Mouse (Mus musculus) adrenal gland, adult 2 months (tissue): ENCODE results near the gene Smyd5. TPM values are rescaled to one million over a fixed set of nuclear protein-coding genes. Genes with fewer than 3 reads are reported as not detected.
"Not testable (repeated sequence)": the region's sequence is repeated elsewhere in the genome, so short reads cannot be mapped to it uniquely, and the experiment has no call there.

Source experiments
- DNase-seq: peaks from one replicate; pipeline ENCODE4 v3.0.0; 2021
- polyA plus RNA-seq: library from polyadenylated mRNA; depleted of rRNA; stranded (reverse); fragments of >200 nt; gene quantifications from 2 replicates; pipeline ENCODE4 v1.2.3, GENCODE M21; 2012
- total RNA-seq, 2 experiments: library from RNA; stranded (reverse); gene quantifications; 2 replicates each; pipeline ENCODE4 v1.2.3; 2021

The Smyd5 gene
- total and polyA plus RNA-seq, 3 experiments, result 23.0 to 36.3 (median 33.1) TPM

- DNase-seq, result no peak
Measured at GRCm38 (mm10) chr6:85447351-85447750, 15.6 kb downstream of the Smyd5 start.

DNA sequence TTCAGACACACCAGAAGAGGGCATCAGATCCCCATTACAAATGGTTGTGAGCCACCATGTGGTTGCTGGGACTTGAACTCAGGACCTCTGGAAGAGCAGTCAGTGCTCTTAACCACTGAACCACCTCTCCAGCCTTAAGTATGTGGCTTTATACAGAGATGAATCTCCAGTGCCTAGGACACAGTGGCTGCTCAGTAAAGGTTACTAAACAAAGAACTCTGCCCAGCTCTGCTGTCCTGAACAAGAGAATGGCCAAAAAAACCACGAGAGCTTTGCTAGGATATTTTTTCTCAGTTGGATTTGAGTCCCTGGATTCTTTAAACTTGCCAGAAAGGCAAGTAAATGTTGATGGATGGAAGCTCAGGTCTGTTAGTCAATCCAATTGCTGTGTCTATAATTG lies 18.4 kb downstream of the Smyd5 start:
- DNase-seq, result not testable (repeated sequence)

GRCm38 (mm10) chr6:85450697-85451663 lies 19.2 kb downstream of the Smyd5 start, which contains the start of gene Cct7:
Gene Cct7 (plus strand): TSS chr6:85451514.
- DNase-seq, result peak; percentile 99

- peak; percentile 99 for DNase-seq
Measured at GRCm38 (mm10) chr6:85451664-85452410, 20.0 kb downstream of the Smyd5 start, which contains the start of gene Pradc1. Gene Pradc1 (minus strand): TSS chr6:85451970.

GRCm38 (mm10) chr6:85452411-85452665 lies 20.5 kb downstream of the Smyd5 start:
- no peak for DNase-seq

- peak; percentile 70 for DNase-seq
Measured at GRCm38 (mm10) chr6:85452816-85453215, 21.0 kb downstream of the Smyd5 start.

DNA sequence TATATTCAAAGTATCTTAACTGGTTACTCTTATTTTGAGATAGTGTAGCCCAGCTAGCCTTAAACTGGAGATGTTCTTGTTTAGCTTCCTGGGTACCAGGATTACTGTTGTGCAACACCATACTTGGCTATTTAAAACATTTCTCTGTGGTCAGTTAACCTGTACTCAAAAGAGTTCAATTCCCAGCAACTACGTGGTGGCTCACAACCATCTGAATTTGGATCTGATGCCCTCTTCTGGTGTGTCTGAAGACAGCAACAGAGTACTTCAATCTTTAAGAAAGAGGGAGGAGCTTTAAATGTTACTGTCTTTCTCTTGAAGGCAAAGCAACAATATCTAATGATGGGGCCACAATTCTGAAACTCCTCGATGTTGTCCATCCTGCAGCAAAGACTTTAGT lies 27.8 kb downstream of the Smyd5 start:
- no peak for DNase-seq

GRCm38 (mm10) chr6:85465381-85465780 lies 33.6 kb downstream of the Smyd5 start:
- DNase-seq, result no peak

- DNase-seq, result peak; percentile 78
Measured at GRCm38 (mm10) chr6:85469660-85470430, 38.1 kb downstream of the Smyd5 start.

DNA sequence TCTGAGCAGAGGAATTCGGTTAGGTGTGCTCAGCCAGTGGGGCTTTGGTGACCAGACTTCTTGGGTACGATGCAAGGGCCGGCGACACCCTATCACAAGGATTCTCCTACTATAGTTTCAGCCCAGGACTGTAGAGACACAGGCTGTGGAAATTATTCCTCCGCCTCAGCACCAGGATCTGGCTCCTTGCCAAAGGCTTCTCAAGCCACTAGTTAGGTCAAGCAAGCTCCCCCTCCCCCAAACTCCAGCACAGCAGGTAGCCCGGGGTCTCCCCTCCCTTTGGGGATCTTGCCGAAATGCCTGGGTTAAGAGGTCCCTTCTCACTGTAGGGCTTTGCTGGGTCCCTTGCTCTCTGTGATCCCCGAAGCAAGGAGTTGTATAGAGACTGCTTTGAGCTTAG lies 40.2 kb downstream of the Smyd5 start:
- no peak for DNase-seq

- no peak for DNase-seq
Measured at GRCm38 (mm10) chr6:85472542-85472941, 40.8 kb downstream of the Smyd5 start.

DNA sequence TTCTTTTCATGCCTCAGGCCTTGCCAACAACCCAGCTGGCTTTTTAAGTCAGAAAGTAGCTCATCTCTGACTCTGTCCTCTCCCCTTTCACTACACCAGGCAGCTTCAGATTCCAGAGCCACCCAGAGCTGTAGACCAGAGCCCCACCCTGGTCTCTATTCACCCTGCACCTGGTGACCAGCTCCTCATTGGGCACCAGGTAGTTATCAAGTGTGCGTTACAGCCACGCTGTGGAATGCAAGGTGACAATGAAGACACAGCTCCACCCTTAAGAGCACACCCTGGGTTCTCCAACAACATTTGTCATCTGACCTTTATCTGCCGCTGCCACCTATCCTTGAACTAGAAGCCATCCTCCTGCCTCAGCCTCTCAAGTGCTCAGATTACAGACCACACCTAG lies 43.8 kb downstream of the Smyd5 start:
- DNase-seq, result no peak

DNA sequence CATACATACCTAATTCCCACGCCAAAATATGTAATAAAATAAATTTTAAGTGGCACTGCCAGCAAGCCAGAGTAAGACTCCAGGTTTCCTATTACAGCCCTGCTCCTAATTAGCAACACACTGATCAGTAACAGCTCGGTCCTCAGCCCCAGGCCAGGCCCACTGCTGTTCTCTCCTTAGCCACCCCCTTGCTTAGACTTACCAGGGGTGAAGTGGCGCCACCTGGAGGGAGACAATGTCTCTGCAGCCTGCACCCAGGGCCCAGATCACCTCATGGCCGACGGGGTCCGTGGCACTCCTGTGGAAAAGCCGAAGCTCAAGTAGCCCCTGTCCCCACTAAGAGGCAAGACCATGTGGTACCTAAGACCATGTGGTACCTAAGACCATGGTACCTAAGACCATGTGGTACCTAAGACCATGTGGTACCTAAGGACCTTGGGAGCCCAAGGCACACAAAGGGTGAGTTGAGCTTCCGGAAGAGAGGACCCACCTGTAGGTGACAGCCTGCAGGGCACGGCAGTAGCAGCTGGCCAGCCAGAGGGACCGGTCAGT lies 45.7 kb downstream of the Smyd5 start:
- peak; percentile 30 for DNase-seq

GRCm38 (mm10) chr6:85478416-85478815 lies 46.6 kb downstream of the Smyd5 start:
- no peak for DNase-seq

DNA sequence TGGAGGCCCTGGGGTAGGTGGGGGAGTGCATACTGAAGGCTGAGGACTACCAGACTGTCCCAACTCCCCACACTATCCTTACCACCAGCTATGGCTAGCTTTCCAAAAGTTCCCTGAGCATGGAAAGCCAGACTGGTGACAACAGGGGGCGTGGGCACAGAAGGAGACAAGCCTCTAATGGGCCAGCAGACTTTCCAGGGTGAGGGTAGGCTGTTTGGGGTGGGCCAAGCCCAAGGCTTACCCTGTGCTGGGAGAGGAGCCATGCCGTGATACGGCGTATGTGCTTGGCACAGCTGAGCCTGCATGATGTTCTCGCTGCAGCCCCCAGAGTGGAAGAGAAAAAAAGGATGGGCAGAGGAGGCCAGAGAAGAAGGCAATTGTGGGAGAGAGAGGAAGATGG lies 48.2 kb downstream of the Smyd5 start:
- DNase-seq, result no peak

GRCm38 (mm10) chr6:85480685-85481084 lies 48.9 kb downstream of the Smyd5 start:
- no peak for DNase-seq

DNA sequence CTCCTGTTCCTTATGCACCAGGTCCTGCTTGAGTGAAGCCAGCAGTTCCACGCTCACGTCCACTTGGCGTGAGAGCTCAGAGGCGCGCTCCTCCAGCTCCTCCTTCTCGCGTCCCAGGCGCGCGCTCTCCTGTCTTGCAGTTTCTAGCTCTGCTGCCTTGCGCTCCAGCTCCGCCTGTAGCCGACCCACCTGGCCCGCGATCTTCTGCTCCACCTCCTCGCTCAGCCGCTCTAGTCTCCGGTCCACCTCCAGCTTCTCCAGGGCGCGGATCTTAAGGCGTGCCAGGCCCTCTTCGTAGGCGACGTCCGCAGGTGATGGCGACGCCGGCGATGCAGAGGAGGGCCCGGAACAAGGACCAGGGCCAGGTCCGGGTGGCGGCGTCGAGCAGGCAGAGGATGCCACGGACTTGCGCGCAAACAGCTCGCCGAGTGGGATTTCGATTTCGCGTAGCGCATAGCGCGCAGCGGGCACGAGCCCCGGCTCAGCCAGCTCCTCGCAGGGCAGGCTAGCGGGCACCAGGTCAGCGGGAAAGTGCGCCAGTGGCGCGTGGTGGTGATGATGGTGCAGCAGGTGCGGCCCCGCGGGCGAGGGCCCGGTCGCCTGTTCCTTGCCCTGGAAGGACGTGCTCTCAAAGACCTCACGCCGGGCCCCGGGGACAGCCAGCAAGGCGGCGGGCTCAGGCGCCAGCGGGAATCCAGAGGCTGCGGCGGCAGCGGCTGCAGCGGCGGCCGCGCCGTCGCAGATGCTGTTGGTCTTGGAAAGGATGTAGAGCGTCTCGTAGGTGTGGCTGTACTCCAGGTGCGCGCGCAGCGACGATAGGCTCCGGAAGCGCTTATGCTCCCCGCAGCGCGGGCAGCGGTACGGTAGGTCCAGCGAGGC lies 52.3 kb downstream of the Smyd5 start:
- DNase-seq, result no peak

DNA sequence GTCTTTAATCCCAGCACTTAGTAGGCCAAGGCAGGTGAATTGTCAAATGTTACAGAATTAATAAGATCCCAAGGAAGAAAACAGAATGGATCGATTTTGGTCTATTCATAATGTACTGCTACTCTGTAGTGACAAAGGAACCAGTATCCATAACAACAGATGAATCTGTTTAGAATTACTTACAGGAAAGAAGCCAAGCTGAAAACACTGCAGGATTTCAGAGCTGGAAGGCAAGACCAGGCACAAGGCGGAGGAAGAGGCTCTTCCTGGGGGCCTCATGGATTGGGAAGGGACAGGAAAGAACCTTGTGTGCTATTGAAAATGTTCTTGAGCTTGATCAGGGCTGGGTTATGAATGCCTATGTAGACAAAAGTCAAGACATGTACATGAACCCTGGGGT lies 53.9 kb downstream of the Smyd5 start:
- no peak for DNase-seq

- DNase-seq, result no peak
Measured at GRCm38 (mm10) chr6:85488510-85488909, 56.7 kb downstream of the Smyd5 start.

GRCm38 (mm10) chr6:85489717-85490116 lies 57.9 kb downstream of the Smyd5 start:
- DNase-seq, result no peak

- DNase-seq, result no peak
Measured at GRCm38 (mm10) chr6:85490252-85490651, 58.5 kb downstream of the Smyd5 start.
